8 mouse cellular contexts compared by ENCODE assay signal in genomic region chr1:171328244-171328643, GRCm38 (mm10). TPM values are rescaled to one million over a fixed set of nuclear protein-coding genes. Genes with fewer than 3 reads are reported as not detected.
DNase-seq lines count a peak whose midpoint lies in the region; ATAC-seq lines count a peak whose summit lies in the region.

No protein-coding gene starts in this region.

- peak overlapping the region; percentile 98 for H3K27ac ChIP-seq in brown adipose tissue, adult 24 weeks (replicated peaks; ENCODE audit: low read depth, low read length)
- H3K27ac ChIP-seq in heart, embryonic 14.5 days (replicated peaks in 1 of 2; ENCODE audit: control insufficient read depth in 1 of 2, insufficient read depth in 1 of 2, low read depth in 2 of 2, low read length in 2 of 2) = peak overlapping the region; percentile 98
- peak overlapping the region; percentile 90 for H3K27ac ChIP-seq in liver, embryonic 16.5 days (ENCODE audit: low read length)

- no peaks in the 10 kb centered on the region for H3K27me3 ChIP-seq in heart, embryonic 14.5 days (ENCODE audit: control insufficient read depth, insufficient read depth, low read length)
- H3K27me3 ChIP-seq in liver, embryonic 16.5 days (ENCODE audit: control insufficient read depth, insufficient read depth, low read depth, low read length) = no peaks in the 10 kb centered on the region

- peak overlapping the region; percentile 93 for H3K4me2 ChIP-seq in heart, embryonic 14.5 days (ENCODE audit: low read length)
- H3K4me2 ChIP-seq in liver, embryonic 16.5 days (ENCODE audit: low read depth, low read length) = peak overlapping the region; percentile 95

- ATAC-seq in heart, embryonic 14.5 days (ENCODE audit: insufficient number of reproducible peaks, insufficient read depth, low FRiP score, low read depth) = no peak
- no peak for ATAC-seq in liver, embryonic 16.5 days (ENCODE audit: low read depth)
- ATAC-seq in inflammation-experienced regulatory T-cells, adult 6 months = no peak

- peak; percentile 19 for DNase-seq in left cerebral cortex, postnatal 4 days
- no peak for DNase-seq in left cerebral cortex, postnatal 36 days (ENCODE audit: low spot score in 2 of 2)
- no peak for DNase-seq in layer of hippocampus, postnatal 36 days
- DNase-seq in right cerebral cortex, adult 2 months (ENCODE audit: low spot score in 2 of 2) = no peak

- no peaks in the 10 kb centered on the region; the same call in 1 of the 2 replicates for H3K4me1 ChIP-seq in brown adipose tissue, adult 24 weeks (ENCODE audit: control insufficient read depth, insufficient read depth, insufficient read length, low read length)
- peaks cover 0 to 37% of the 10 kb centered on the region in 2 experiments; a peak in 3 of 4 replicates for H3K4me1 ChIP-seq in heart, embryonic 14.5 days (ENCODE audit: control insufficient read depth in 2 of 2, insufficient read depth in 2 of 2, low read length in 2 of 2)
- peaks cover 25% of the 10 kb centered on the region for H3K4me1 ChIP-seq in liver, embryonic 16.5 days (ENCODE audit: control insufficient read depth, low read depth, low read length)

- peak overlapping the region; percentile 90 for H3K9ac ChIP-seq in heart, embryonic 14.5 days (ENCODE audit: low read length)
- H3K9ac ChIP-seq in liver, embryonic 16.5 days (ENCODE audit: low read depth, low read length) = peak overlapping the region; percentile 93

- H3K9me3 ChIP-seq in heart, embryonic 14.5 days (ENCODE audit: control insufficient read depth, low read length) = no peaks in the 10 kb centered on the region
- H3K9me3 ChIP-seq in liver, embryonic 16.5 days (replicated peaks; ENCODE audit: control insufficient read depth, low read length) = no peaks in the 10 kb centered on the region

- intact Hi-C loops in left cerebral cortex, postnatal 4 days (cut with DNase I) = no loop called here
- intact Hi-C loops in left cerebral cortex, postnatal 36 days (cut with DNase I) = no loop called here

- peaks cover 15% of the 10 kb centered on the region for H3K36me3 ChIP-seq in heart, embryonic 14.5 days (ENCODE audit: control insufficient read depth, insufficient read depth, low read length)
- H3K36me3 ChIP-seq in liver, embryonic 16.5 days (ENCODE audit: control insufficient read depth, insufficient read depth) = no peaks in the 10 kb centered on the region

- WGBS in heart, embryonic 14.5 days = 20% methylated on average over 9 of the region's 9 CpGs
- WGBS in liver, embryonic 16.5 days (ENCODE audit: insufficient replicate concordance) = 24% methylated on average over 9 of the region's 9 CpGs

- H3K4me3 ChIP-seq in brown adipose tissue, adult 24 weeks (ENCODE audit: insufficient read depth, low read depth, low read length) = peak overlapping the region; percentile 87
- peak overlapping the region; percentile 80 to 88 for H3K4me3 ChIP-seq in heart, embryonic 14.5 days (ENCODE audit: control insufficient read depth in 1 of 2, insufficient read depth in 1 of 2, low read depth in 1 of 2, low read length in 2 of 2)
- peak overlapping the region; percentile 71 for H3K4me3 ChIP-seq in liver, embryonic 16.5 days (ENCODE audit: low read depth, low read length)

RNA-seq across cellular contexts. Expression of gene Dedd, which starts 0.7 kb away (rescaled TPM):
- total RNA-seq in left cerebral cortex, postnatal 4 days (2021) = 10 to 100 TPM; 38.4 to 45.9 TPM
- 10 to 100 TPM; 36.9 to 41.3 TPM for total RNA-seq in left cerebral cortex, postnatal 36 days (2021)
- 22.3 and 27.1 TPM in 2 replicates for polyA plus RNA-seq in brown adipose tissue, adult 24 weeks (2012; ENCODE audit: insufficient read depth, insufficient read length, missing spikeins)
- polyA plus RNA-seq in heart, embryonic 14.5 days (2014; fragmentation: Nextera tagmentation; extraction: Ambion mirVana) = 31.4 and 42.4 TPM in 2 replicates
- 17.5 and 19.7 TPM in 2 replicates for polyA plus RNA-seq in liver, embryonic 16.5 days (2015; fragmentation: Nextera tagmentation; extraction: Ambion mirVana)
- polyA plus RNA-seq in inflammation-experienced regulatory T-cells, adult 6 months (2017; shearing (Covaris generic)) = 10 to 100 TPM; 35.5 to 41.7 (median 39.7) TPM
- total RNA-seq in layer of hippocampus, postnatal 36 days (2021) = 10 to 100 TPM; 36.5 to 41.3 TPM

RNA-seq across cellular contexts. Expression of gene Nit1, which starts 17.2 kb away (rescaled TPM):
- total RNA-seq in left cerebral cortex, postnatal 4 days (2021) = 10 to 100 TPM; 35.3 to 36.8 TPM
- 10 to 100 TPM; 39.6 to 48.0 TPM for total RNA-seq in left cerebral cortex, postnatal 36 days (2021)
- polyA plus RNA-seq in brown adipose tissue, adult 24 weeks (2012; ENCODE audit: insufficient read depth, insufficient read length, missing spikeins) = 41.1 and 62.5 TPM in 2 replicates
- polyA plus RNA-seq in heart, embryonic 14.5 days (2014; fragmentation: Nextera tagmentation; extraction: Ambion mirVana) = 28.4 and 31.8 TPM in 2 replicates
- 38.8 and 39.0 TPM in 2 replicates for polyA plus RNA-seq in liver, embryonic 16.5 days (2015; fragmentation: Nextera tagmentation; extraction: Ambion mirVana)
- 10 to 100 TPM; 24.6 to 32.9 (median 30.1) TPM for polyA plus RNA-seq in inflammation-experienced regulatory T-cells, adult 6 months (2017; shearing (Covaris generic))
- 10 to 100 TPM; 45.9 to 49.5 TPM for total RNA-seq in layer of hippocampus, postnatal 36 days (2021)

RNA-seq across cellular contexts. Expression of gene Pfdn2, which starts 17.2 kb away (rescaled TPM):
- 100 to 1,000 TPM; 112 to 125 TPM for total RNA-seq in left cerebral cortex, postnatal 4 days (2021)
- 100 to 1,000 TPM; 161 to 185 TPM for total RNA-seq in left cerebral cortex, postnatal 36 days (2021)
- 73.2 and 83.7 TPM in 2 replicates for polyA plus RNA-seq in brown adipose tissue, adult 24 weeks (2012; ENCODE audit: insufficient read depth, insufficient read length, missing spikeins)
- 34.3 and 42.2 TPM in 2 replicates for polyA plus RNA-seq in heart, embryonic 14.5 days (2014; fragmentation: Nextera tagmentation; extraction: Ambion mirVana)
- polyA plus RNA-seq in liver, embryonic 16.5 days (2015; fragmentation: Nextera tagmentation; extraction: Ambion mirVana) = 30.9 and 37.8 TPM in 2 replicates
- 10 to 100 TPM; 48.9 to 70.1 (median 58.1) TPM for polyA plus RNA-seq in inflammation-experienced regulatory T-cells, adult 6 months (2017; shearing (Covaris generic))
- total RNA-seq in layer of hippocampus, postnatal 36 days (2021) = 100 to 1,000 TPM; 160 to 166 TPM

RNA-seq across cellular contexts. Expression of gene Klhdc9, which starts 32.4 kb away (rescaled TPM):
- total RNA-seq in left cerebral cortex, postnatal 4 days (2021) = 1 to 10 TPM; 4.4 to 4.8 TPM
- total RNA-seq in left cerebral cortex, postnatal 36 days (2021) = 10 to 100 TPM in 1 of 2 experiments, 1 to 10 TPM in 1; 7.9 to 10.9 TPM
- not detected in 2 replicates for polyA plus RNA-seq in brown adipose tissue, adult 24 weeks (2012; ENCODE audit: insufficient read depth, insufficient read length, missing spikeins)
- polyA plus RNA-seq in heart, embryonic 14.5 days (2014; fragmentation: Nextera tagmentation; extraction: Ambion mirVana) = 0.63 and 1.0 TPM in 2 replicates
- polyA plus RNA-seq in liver, embryonic 16.5 days (2015; fragmentation: Nextera tagmentation; extraction: Ambion mirVana) = 0.20 and 0.28 TPM in 2 replicates
- 1 to 10 TPM in 1 of 3 experiments, under 1 TPM in 1, not detected in 1; 0.54 to 1.4 TPM for polyA plus RNA-seq in inflammation-experienced regulatory T-cells, adult 6 months (2017; shearing (Covaris generic))
- 1 to 10 TPM; 4.1 to 4.7 TPM for total RNA-seq in layer of hippocampus, postnatal 36 days (2021)

RNA-seq across cellular contexts. Expression of gene Ufc1, which starts 33.4 kb away (rescaled TPM):
- total RNA-seq in left cerebral cortex, postnatal 4 days (2021) = 10 to 100 TPM; 91.2 to 93.4 TPM
- 100 to 1,000 TPM; 107 to 121 TPM for total RNA-seq in left cerebral cortex, postnatal 36 days (2021)
- polyA plus RNA-seq in brown adipose tissue, adult 24 weeks (2012; ENCODE audit: insufficient read depth, insufficient read length, missing spikeins) = 149 and 183 TPM in 2 replicates
- polyA plus RNA-seq in heart, embryonic 14.5 days (2014; fragmentation: Nextera tagmentation; extraction: Ambion mirVana) = 96.0 and 111 TPM in 2 replicates
- polyA plus RNA-seq in liver, embryonic 16.5 days (2015; fragmentation: Nextera tagmentation; extraction: Ambion mirVana) = 40.3 and 45.2 TPM in 2 replicates
- 100 to 1,000 TPM in 1 of 3 experiments, 10 to 100 TPM in 2; 74.6 to 118 (median 92.5) TPM for polyA plus RNA-seq in inflammation-experienced regulatory T-cells, adult 6 months (2017; shearing (Covaris generic))
- total RNA-seq in layer of hippocampus, postnatal 36 days (2021) = 100 to 1,000 TPM; 101 to 112 TPM
